Mouse (Mus musculus) urinary bladder, adult 2 months (tissue): ENCODE measurements around the gene Mmp28. TPM values are rescaled to one million over a fixed set of nuclear protein-coding genes. Genes with fewer than 3 reads are reported as not detected.

Experiments
- DNase-seq: peaks from one replicate; pipeline ENCODE4 v3.0.0; 2022; ENCODE audit warnings: low spot score
- polyA plus RNA-seq: library from polyadenylated mRNA; depleted of rRNA; stranded (reverse); fragments of >200 nt; gene quantifications from 2 replicates; pipeline ENCODE4 v1.2.3, GENCODE M21; 2012; rRNA removed

Mmp28 gene
- polyA plus RNA-seq, 1 experiment, result 12.7 TPM

DNA sequence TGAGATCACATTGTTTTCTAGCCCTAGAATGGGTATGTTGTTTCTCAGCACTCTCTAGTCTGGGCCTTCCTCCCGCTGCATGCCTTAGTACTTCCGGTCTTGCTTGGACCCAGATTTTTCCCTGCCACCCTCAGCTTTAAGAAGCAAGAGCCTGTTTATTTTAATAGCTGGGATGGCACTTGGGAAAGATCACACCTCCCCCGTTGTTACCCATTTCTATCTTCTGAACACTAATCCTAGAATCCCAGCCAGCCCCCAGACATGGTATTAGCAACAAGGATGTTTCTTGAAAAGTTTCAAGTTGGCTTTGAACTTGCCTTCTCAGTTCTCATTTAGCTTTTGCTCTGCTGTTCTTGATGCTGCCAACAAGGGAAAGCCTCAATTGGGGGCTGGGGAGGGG is 56.5 kb downstream of the Mmp28 start:
- DNase-seq, result no peak

DNA sequence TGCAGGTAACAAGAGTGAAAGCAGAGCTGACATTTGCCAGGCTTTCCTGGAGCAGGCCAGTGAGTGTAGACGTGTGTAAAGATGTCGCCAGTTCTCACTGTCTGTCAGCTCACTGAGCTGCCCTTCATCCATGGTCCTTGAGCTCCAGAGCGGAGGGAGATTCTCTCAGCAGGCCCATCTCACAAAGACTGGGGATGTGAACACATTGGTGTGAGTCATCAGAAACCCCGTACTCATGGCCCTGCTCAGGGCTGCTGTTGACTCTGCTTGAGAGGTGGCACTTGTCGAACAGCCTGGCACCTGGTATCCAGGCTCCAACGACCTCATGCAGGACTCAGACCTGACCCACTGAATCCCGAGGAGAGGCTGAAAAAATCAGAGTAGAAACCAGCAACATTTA is 59.1 kb downstream of the Mmp28 start:
- DNase-seq, result no peak

DNA sequence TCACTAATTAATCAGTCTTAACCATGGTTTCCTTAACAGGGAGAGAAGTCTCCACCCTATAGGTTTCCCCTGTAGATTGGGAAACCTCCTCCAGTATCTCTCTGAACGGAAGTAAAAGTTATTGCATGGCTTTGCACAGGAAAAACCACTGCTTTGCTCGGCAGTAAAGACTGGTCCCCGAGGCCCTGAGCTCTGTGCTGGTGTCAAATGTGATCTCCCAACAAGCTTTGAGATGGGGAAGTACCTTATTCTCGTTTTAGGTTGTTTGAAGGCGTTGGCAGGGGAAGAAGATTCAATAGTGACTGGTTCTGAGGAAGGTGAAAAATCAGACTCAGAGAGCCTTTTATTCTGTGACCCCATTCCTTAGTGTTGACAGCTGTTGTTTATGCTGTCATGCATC is 64.1 kb downstream of the Mmp28 start:
- DNase-seq, result no peak

DNA sequence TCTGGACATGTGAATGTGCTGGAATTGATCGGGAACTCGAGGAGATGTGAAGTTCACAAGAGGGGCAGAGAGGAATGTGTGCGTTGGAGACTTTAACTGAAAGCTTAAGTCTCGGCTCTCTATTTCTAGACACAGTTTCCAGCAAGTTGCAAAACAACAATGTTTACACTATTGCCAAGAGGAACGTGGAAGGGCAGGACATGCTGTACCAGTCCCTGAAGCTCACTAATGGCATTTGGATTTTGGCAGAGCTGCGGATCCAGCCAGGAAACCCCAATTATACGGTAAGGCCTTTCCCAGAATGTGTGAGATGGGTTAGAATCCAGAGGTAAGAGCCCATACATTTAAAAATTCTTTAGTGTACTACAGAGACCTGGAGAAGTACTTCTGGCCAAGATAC is 65.2 kb downstream of the Mmp28 start:
- DNase-seq, result no peak

DNA sequence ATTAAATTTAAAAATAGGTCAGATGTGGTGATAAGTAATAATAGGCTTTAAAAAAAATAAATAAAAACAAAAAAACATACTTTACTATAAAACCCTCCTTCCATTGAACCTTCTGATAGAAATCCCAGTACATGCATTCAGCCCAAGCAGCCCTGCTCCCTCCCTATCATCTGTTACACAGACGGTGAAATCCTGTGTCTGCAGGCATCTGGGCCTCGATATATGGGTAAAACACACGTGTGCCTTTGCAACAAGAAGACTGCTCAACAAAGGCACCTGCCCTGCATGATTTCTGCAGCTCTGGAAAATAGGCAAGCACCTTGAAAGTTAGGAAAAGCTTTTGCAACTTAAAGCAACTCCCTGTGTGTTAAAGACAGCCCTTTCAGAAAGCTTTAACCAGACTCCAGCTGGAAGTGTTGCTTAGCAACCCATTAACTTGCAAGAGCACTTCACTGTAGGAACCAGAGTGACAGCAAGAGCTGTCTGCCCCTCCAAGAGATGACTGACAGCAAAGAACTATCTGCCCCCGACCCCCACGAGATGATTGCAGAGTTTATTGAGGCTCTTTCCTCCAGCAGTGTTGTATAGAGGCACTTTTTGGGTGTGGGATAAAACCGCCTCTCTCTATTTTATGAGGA is 68.0 kb downstream of the Mmp28 start:
- no peak for DNase-seq

DNA sequence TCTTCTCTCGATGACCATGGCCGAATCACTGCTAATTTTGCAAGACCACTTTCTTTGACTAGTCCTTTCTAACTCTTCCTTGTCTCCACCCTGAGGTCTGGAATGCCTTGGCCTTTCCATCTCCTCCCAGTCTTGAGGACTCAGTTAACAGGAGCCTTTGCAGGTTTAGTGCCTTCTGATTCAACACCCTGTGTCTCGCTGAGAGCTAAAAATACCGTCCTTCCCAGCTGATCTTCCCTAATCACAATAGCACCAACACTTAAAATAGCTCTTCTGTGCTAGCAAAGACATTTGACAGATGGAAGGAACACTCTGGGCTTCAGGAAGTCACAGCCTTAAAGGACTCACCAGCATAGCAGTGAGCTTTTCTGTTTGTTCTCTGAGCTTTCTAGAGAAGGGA is 69.8 kb downstream of the Mmp28 start:
- no peak for DNase-seq

Other genes with a start within 250 kb of the Mmp28 start
- 0.01 TPM in 1 of 2 replicates, not detected in the other for gene Slfn14, start 176.3 kb downstream of the Mmp28 start, polyA plus RNA-seq
- gene Ap2b1, start 164.0 kb downstream of the Mmp28 start, polyA plus RNA-seq, result 37.1 and 46.7 TPM in 2 replicates
- 10.6 and 11.0 TPM in 2 replicates for gene Pex12, start 160.5 kb downstream of the Mmp28 start, polyA plus RNA-seq
- 0.25 and 0.59 TPM in 2 replicates for gene Rasl10b, start 53.9 kb downstream of the Mmp28 start, polyA plus RNA-seq
- gene Gas2l2, start 33.6 kb downstream of the Mmp28 start, polyA plus RNA-seq, result 0.14 and 0.19 TPM in 2 replicates
- 0.56 and 0.61 TPM in 2 replicates for gene 1700020L24Rik, start 25.4 kb downstream of the Mmp28 start, polyA plus RNA-seq
- 39.1 and 55.5 TPM in 2 replicates for gene Taf15, start 10.0 kb upstream of the Mmp28 start, polyA plus RNA-seq
- gene Heatr9, start 59.1 kb upstream of the Mmp28 start, polyA plus RNA-seq, result 0.03 and 0.11 TPM in 2 replicates
- gene Ccl5, start 67.4 kb upstream of the Mmp28 start, polyA plus RNA-seq, result 14.9 and 15.6 TPM in 2 replicates
- gene Ccl9, start 115.6 kb upstream of the Mmp28 start, polyA plus RNA-seq, result 19.4 and 19.7 TPM in 2 replicates
- gene Ccl6, start 130.0 kb upstream of the Mmp28 start, polyA plus RNA-seq, result 40.2 and 42.6 TPM in 2 replicates
- not detected in 2 replicates for gene Rpl9-ps1, start 182.6 kb upstream of the Mmp28 start, polyA plus RNA-seq
- 0.67 and 0.94 TPM in 2 replicates for gene Ccl3, start 186.3 kb upstream of the Mmp28 start, polyA plus RNA-seq
- gene Ccl4, start 199.5 kb upstream of the Mmp28 start, polyA plus RNA-seq, result 1.2 TPM in 2 replicates
- 31.2 and 38.7 TPM in 2 replicates for gene Wfdc17, start 240.9 kb upstream of the Mmp28 start, polyA plus RNA-seq
- gene Wfdc18, start 245.9 kb upstream of the Mmp28 start, polyA plus RNA-seq, result 0.15 TPM in 1 of 2 replicates, not detected in the other